Mouse (Mus musculus) forebrain, embryonic 12.5 days (tissue): ENCODE results near the gene Gfpt1. TPM values are rescaled to one million over a fixed set of nuclear protein-coding genes. Genes with fewer than 3 reads are reported as not detected.

Source experiments
- ATAC-seq: fragments of 200-750 bp; cut with Nextera tagmentation; 2 replicates; pipeline ENCODE4 v1.8.0; 2017; ENCODE audit warnings: moderate TSS enrichment; ENCODE audit not compliant: low FRiP score
- H3K27ac ChIP-seq: fragments of 300-500 bp; sonication (generic); 2 replicates; pipeline ENCODE4 v1.5.1; 2016; ENCODE audit warnings: mild to moderate bottlenecking
- H3K27me3 ChIP-seq: fragments of 300-500 bp; sonication (generic); 2 replicates; pipeline ENCODE4 v1.6.1; 2016; ENCODE audit warnings: mild to moderate bottlenecking
- H3K36me3 ChIP-seq: fragments of 300-500 bp; sonication (generic); replicated peaks from 2 replicates; pipeline ENCODE4 v1.6.1; 2016; ENCODE audit warnings: mild to moderate bottlenecking
- H3K4me1 ChIP-seq: fragments of 300-500 bp; sonication (generic); 2 replicates; pipeline ENCODE4 v1.6.1; 2016
- H3K4me2 ChIP-seq: fragments of 300-500 bp; sonication (generic); 2 replicates; pipeline ENCODE4 v1.6.1; 2016; ENCODE audit warnings: mild to moderate bottlenecking, moderate library complexity
- H3K4me3 ChIP-seq: fragments of 300-500 bp; sonication (generic); replicated peaks from 2 replicates; pipeline ENCODE4 v1.5.1; 2016; ENCODE audit warnings: mild to moderate bottlenecking
- H3K9ac ChIP-seq: fragments of 300-500 bp; sonication (generic); 2 replicates; pipeline ENCODE4 v1.6.1; 2016; ENCODE audit warnings: mild to moderate bottlenecking
- H3K9me3 ChIP-seq: fragments of 300-500 bp; sonication (generic); 2 replicates; pipeline ENCODE4 v1.6.1; 2016
- whole genome bisulfite sequencing: fragments of 180-500 bp; shearing (Covaris S2); methylation state at CpG from one replicate; pipeline ENCODE4 v1.1.7; 2016; 5-methylcytosine and 5-hydroxymethylcytosine counted together
- polyA plus RNA-seq: library from polyadenylated mRNA; unstranded; fragments of >200 nt; fragmentation: Nextera tagmentation; extraction: Ambion mirVana; gene quantifications from 2 replicates; pipeline ENCODE4 v1.2.1, GENCODE M21; 2016

Gene Gfpt1
- polyA plus RNA-seq, 1 experiment from 2014 or later, result 18.7 TPM

- Histone ChIP-seq H3K27me3 (no peaks in the 10 kb centered on the region), H3K4me1 (no peaks in the 10 kb centered on the region), H3K9ac (no peak overlapping the region), H3K9me3 (no peaks in the 10 kb centered on the region), H3K36me3 (no peaks in the 10 kb centered on the region), H3K27ac (no peak overlapping the region), H3K4me3 (no peak overlapping the region), H3K4me2 (no peak overlapping the region)
- 95% methylated on average over 1 of the region's 1 CpGs for WGBS
- ATAC-seq, result no peak
These were observed 68.8 kb downstream of the Gfpt1 start for GRCm38 (mm10) chr6:87111493-87111892.

GRCm38 (mm10) chr6:87112125-87112524, 69.5 kb downstream of the Gfpt1 start:
- H3K4me1 ChIP-seq, result no peaks in the 10 kb centered on the region
- no peak overlapping the region for H3K4me2 ChIP-seq
- H3K27ac ChIP-seq, result no peak overlapping the region
- ATAC-seq, result no peak
- H3K9me3 ChIP-seq, result no peaks in the 10 kb centered on the region
- 84% methylated on average over 6 of the region's 6 CpGs for WGBS
- H3K4me3 ChIP-seq, result no peak overlapping the region
- H3K36me3 ChIP-seq, result no peaks in the 10 kb centered on the region
- no peak overlapping the region for H3K9ac ChIP-seq
- H3K27me3 ChIP-seq, result no peaks in the 10 kb centered on the region

- Histone ChIP-seq H3K4me3 (no peak overlapping the region), H3K27me3 (no peaks in the 10 kb centered on the region), H3K4me1 (no peaks in the 10 kb centered on the region), H3K9me3 (no peaks in the 10 kb centered on the region), H3K9ac (no peak overlapping the region), H3K4me2 (no peak overlapping the region), H3K27ac (no peak overlapping the region), H3K36me3 (no peaks in the 10 kb centered on the region)
- no peak for ATAC-seq
- 98% methylated on average over 2 of the region's 2 CpGs for WGBS
These were observed 73.3 kb downstream of the Gfpt1 start for GRCm38 (mm10) chr6:87115981-87116380.

- no peak for ATAC-seq
These were observed 74.0 kb downstream of the Gfpt1 start for GRCm38 (mm10) chr6:87116596-87116995.

GRCm38 (mm10) chr6:87119066-87119837, 76.6 kb downstream of the Gfpt1 start:
- Histone ChIP-seq H3K36me3 (no peaks in the 10 kb centered on the region), H3K9ac (no peak overlapping the region)
- no peak for ATAC-seq

More at GRCm38 (mm10) chr6:87116596-87116995, 74.0 kb downstream of the Gfpt1 start:
- no peaks in the 10 kb centered on the region for H3K36me3 ChIP-seq
- no peaks in the 10 kb centered on the region for H3K27me3 ChIP-seq
- H3K9me3 ChIP-seq, result no peaks in the 10 kb centered on the region
- H3K4me3 ChIP-seq, result no peak overlapping the region
- no peak overlapping the region for H3K4me2 ChIP-seq
- H3K9ac ChIP-seq, result no peak overlapping the region
- no peaks in the 10 kb centered on the region for H3K4me1 ChIP-seq
- 81% methylated on average over 7 of the region's 7 CpGs for WGBS
- no peak overlapping the region for H3K27ac ChIP-seq

GRCm38 (mm10) chr6:87119975-87120374, 77.3 kb downstream of the Gfpt1 start:
- WGBS, result 91% methylated on average over 4 of the region's 4 CpGs
- ATAC-seq, result no peak
- no peaks in the 10 kb centered on the region for H3K27me3 ChIP-seq
- H3K4me1 ChIP-seq, result no peaks in the 10 kb centered on the region
- H3K9me3 ChIP-seq, result no peaks in the 10 kb centered on the region
- no peaks in the 10 kb centered on the region for H3K36me3 ChIP-seq
- no peak overlapping the region for H3K4me3 ChIP-seq
- no peak overlapping the region for H3K9ac ChIP-seq
- no peak overlapping the region for H3K4me2 ChIP-seq
- no peak overlapping the region for H3K27ac ChIP-seq

More at GRCm38 (mm10) chr6:87119066-87119837, 76.6 kb downstream of the Gfpt1 start:
- no peaks in the 10 kb centered on the region for H3K9me3 ChIP-seq
- no peak overlapping the region for H3K4me2 ChIP-seq
- H3K4me1 ChIP-seq, result no peaks in the 10 kb centered on the region
- 92% methylated on average over 20 of the region's 20 CpGs for WGBS
- no peaks in the 10 kb centered on the region for H3K27me3 ChIP-seq
- H3K27ac ChIP-seq, result no peak overlapping the region
- no peak overlapping the region for H3K4me3 ChIP-seq

- no peaks in the 10 kb centered on the region for H3K9me3 ChIP-seq
- no peak overlapping the region for H3K27ac ChIP-seq
- no peak overlapping the region for H3K4me2 ChIP-seq
- no peaks in the 10 kb centered on the region for H3K27me3 ChIP-seq
- no peaks in the 10 kb centered on the region for H3K4me1 ChIP-seq
- ATAC-seq, result no peak
- H3K9ac ChIP-seq, result no peak overlapping the region
- no peaks in the 10 kb centered on the region for H3K36me3 ChIP-seq
- H3K4me3 ChIP-seq, result no peak overlapping the region
- WGBS, result 87% methylated on average over 6 of the region's 6 CpGs
These were observed 78.0 kb downstream of the Gfpt1 start for GRCm38 (mm10) chr6:87120661-87121060.

- no peak for ATAC-seq
- H3K4me2 ChIP-seq, result no peak overlapping the region
- no peaks in the 10 kb centered on the region for H3K9me3 ChIP-seq
- H3K36me3 ChIP-seq, result no peaks in the 10 kb centered on the region
- H3K9ac ChIP-seq, result no peak overlapping the region
- H3K27ac ChIP-seq, result no peak overlapping the region
- 85% methylated on average over 7 of the region's 7 CpGs for WGBS
- no peak overlapping the region for H3K4me3 ChIP-seq
- no peaks in the 10 kb centered on the region for H3K27me3 ChIP-seq
- no peaks in the 10 kb centered on the region for H3K4me1 ChIP-seq
These were observed 79.3 kb downstream of the Gfpt1 start for GRCm38 (mm10) chr6:87121961-87122360.

GRCm38 (mm10) chr6:87123406-87123805, 80.8 kb downstream of the Gfpt1 start:
- no peak for ATAC-seq
- H3K27ac ChIP-seq, result no peak overlapping the region
- H3K36me3 ChIP-seq, result no peaks in the 10 kb centered on the region
- no peak overlapping the region for H3K4me3 ChIP-seq
- H3K9me3 ChIP-seq, result no peaks in the 10 kb centered on the region
- H3K4me2 ChIP-seq, result no peak overlapping the region
- H3K9ac ChIP-seq, result no peak overlapping the region
- H3K27me3 ChIP-seq, result no peaks in the 10 kb centered on the region
- WGBS, result 89% methylated on average over 6 of the region's 6 CpGs
- H3K4me1 ChIP-seq, result no peaks in the 10 kb centered on the region

- no peak overlapping the region for H3K27ac ChIP-seq
- no peaks in the 10 kb centered on the region for H3K27me3 ChIP-seq
- H3K9me3 ChIP-seq, result no peaks in the 10 kb centered on the region
- 90% methylated on average over 4 of the region's 4 CpGs for WGBS
- no peaks in the 10 kb centered on the region for H3K4me1 ChIP-seq
- no peak overlapping the region for H3K9ac ChIP-seq
- no peak overlapping the region for H3K4me3 ChIP-seq
- H3K36me3 ChIP-seq, result no peaks in the 10 kb centered on the region
- no peak for ATAC-seq
- H3K4me2 ChIP-seq, result no peak overlapping the region
These were observed 81.3 kb downstream of the Gfpt1 start for GRCm38 (mm10) chr6:87123973-87124372.

- ATAC-seq, result no peak
- Histone ChIP-seq H3K27ac (no peak overlapping the region), H3K4me1 (no peaks in the 10 kb centered on the region), H3K9ac (no peak overlapping the region), H3K9me3 (no peaks in the 10 kb centered on the region), H3K4me3 (no peak overlapping the region), H3K36me3 (no peaks in the 10 kb centered on the region), H3K4me2 (no peak overlapping the region), H3K27me3 (no peaks in the 10 kb centered on the region)
- 67% methylated on average over 8 of the region's 8 CpGs for WGBS
These were observed 84.6 kb downstream of the Gfpt1 start for GRCm38 (mm10) chr6:87127049-87127753.

- Histone ChIP-seq H3K36me3 (no peaks in the 10 kb centered on the region), H3K9me3 (no peaks in the 10 kb centered on the region), H3K9ac (no peak overlapping the region), H3K27me3 (no peaks in the 10 kb centered on the region), H3K4me3 (no peak overlapping the region), H3K27ac (no peak overlapping the region), H3K4me1 (no peaks in the 10 kb centered on the region), H3K4me2 (no peak overlapping the region)
- 96% methylated on average over 8 of the region's 8 CpGs for WGBS
- ATAC-seq, result no peak
These were observed 87.2 kb downstream of the Gfpt1 start for GRCm38 (mm10) chr6:87129861-87130260.

- peaks cover 1% of the 10 kb centered on the region; the same call in 1 of the 2 replicates for H3K36me3 ChIP-seq
- no peak overlapping the region for H3K27ac ChIP-seq
- H3K4me3 ChIP-seq, result no peak overlapping the region
- no peak for ATAC-seq
- no peaks in the 10 kb centered on the region for H3K9me3 ChIP-seq
- no peak overlapping the region for H3K4me2 ChIP-seq
- no peaks in the 10 kb centered on the region for H3K27me3 ChIP-seq
- H3K4me1 ChIP-seq, result no peaks in the 10 kb centered on the region
- over 99% methylated on average over 7 of the region's 7 CpGs for WGBS
- H3K9ac ChIP-seq, result no peak overlapping the region
These were observed 88.0 kb downstream of the Gfpt1 start for GRCm38 (mm10) chr6:87130628-87131027.
